Mouse (Mus musculus) embryo, embryonic 11 days (tissue): ENCODE results near the gene Tldc2.

Experiments used
- DNase-seq: peaks from one replicate; pipeline ENCODE4 v3.0.0-alpha.2; 2015

Tldc2 gene

GRCm38 (mm10) chr2:157129096-157129495 lies 42.2 kb downstream of the Tldc2 start:
- no peak for DNase-seq

- DNase-seq: no peak
Measured at GRCm38 (mm10) chr2:157129601-157130164, 42.8 kb downstream of the Tldc2 start.

- DNase-seq: no peak
Measured at GRCm38 (mm10) chr2:157130813-157131514, 44.1 kb downstream of the Tldc2 start.

GRCm38 (mm10) chr2:157132086-157132485 lies 45.2 kb downstream of the Tldc2 start:
- DNase-seq: no peak

GRCm38 (mm10) chr2:157132686-157133540 lies 46.1 kb downstream of the Tldc2 start:
- no peak for DNase-seq

- peak; percentile 9 for DNase-seq
Measured at GRCm38 (mm10) chr2:157133769-157134478, 47.1 kb downstream of the Tldc2 start.

- peak; percentile 63 for DNase-seq
Measured at GRCm38 (mm10) chr2:157134479-157134931, 47.6 kb downstream of the Tldc2 start.

- DNase-seq: peak; percentile 95
Measured at GRCm38 (mm10) chr2:157135014-157135413, 48.2 kb downstream of the Tldc2 start, which contains the start of gene Samhd1. Samhd1 (minus strand) TSS chr2:157135265.

- DNase-seq: no peak
Measured at GRCm38 (mm10) chr2:157135529-157136120, 48.8 kb downstream of the Tldc2 start.

GRCm38 (mm10) chr2:157136176-157136575 lies 49.3 kb downstream of the Tldc2 start:
- no peak for DNase-seq

- DNase-seq: no peak
Measured at GRCm38 (mm10) chr2:157136646-157137045, 49.8 kb downstream of the Tldc2 start.

- no peak for DNase-seq
Measured at GRCm38 (mm10) chr2:157137959-157138731, 51.3 kb downstream of the Tldc2 start.

GRCm38 (mm10) chr2:157138808-157139207 lies 52.0 kb downstream of the Tldc2 start:
- DNase-seq: no peak

- no peak for DNase-seq
Measured at GRCm38 (mm10) chr2:157139251-157139802, 52.5 kb downstream of the Tldc2 start.

GRCm38 (mm10) chr2:157141962-157142361 lies 55.1 kb downstream of the Tldc2 start:
- DNase-seq: no peak

GRCm38 (mm10) chr2:157144132-157144531 lies 57.3 kb downstream of the Tldc2 start:
- no peak for DNase-seq

GRCm38 (mm10) chr2:157145173-157145572 lies 58.3 kb downstream of the Tldc2 start:
- DNase-seq: no peak
